20 mouse cellular contexts compared by ENCODE assay signal in the genomic region with DNA sequence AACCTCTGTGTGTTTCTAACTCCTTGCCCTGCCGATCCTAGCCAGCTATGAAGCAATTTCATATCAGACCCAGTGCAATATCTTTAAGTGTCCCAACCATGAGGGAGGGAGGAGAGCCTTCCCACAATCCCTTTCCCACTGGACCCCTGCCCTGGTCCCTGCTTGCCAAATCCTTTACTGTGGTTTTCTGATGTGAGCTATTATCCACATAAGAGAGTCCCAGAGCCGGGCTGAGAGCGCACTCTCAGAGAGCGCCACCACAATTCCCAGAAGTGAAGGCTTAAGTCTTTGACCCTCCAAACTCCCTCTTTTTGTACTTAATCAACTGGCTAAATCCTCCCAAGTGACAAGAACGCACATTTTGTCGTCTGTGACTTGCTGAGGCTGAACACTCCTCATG.
DNase-seq lines count a peak whose midpoint lies in the region; ATAC-seq and TF ChIP-seq lines count a peak whose summit lies in the region.
"Had no signal": no experiment of that assay in that cellular context is flagged by ENCODE, and none has a peak within 500 bp of the region (broad histone marks: within the 10 kb centered on the region; RNA-seq: fewer than 3 reads in every experiment).

No protein-coding gene starts in this region.

- no peaks in the 10 kb centered on the region for H3K4me1 ChIP-seq in heart, adult 2 months (ENCODE audit: control insufficient read depth, insufficient read depth, low read length)
- H3K4me1 ChIP-seq in lung, embryonic 14.5 days (ENCODE audit: insufficient read depth): no peaks in the 10 kb centered on the region
- H3K4me1 ChIP-seq in midbrain, embryonic 14.5 days (ENCODE audit: control insufficient read depth, insufficient read depth, low read length): no peaks in the 10 kb centered on the region
- H3K4me1 ChIP-seq: embryonic facial prominence, embryonic 15.5 days; hindbrain, embryonic 12.5 days; limb, embryonic 15.5 days; liver, embryonic 15.5 days; megakaryocyte, embryonic 14.5 days had no signal

- no peak for TF ChIP-seq CTCF in heart, adult 2 months (IDR thresholded peaks at IDR 0.05)
- no peak for TF ChIP-seq CTCF in lung, embryonic 14.5 days (IDR thresholded peaks at IDR 0.05; ENCODE audit: low read depth)

- H3K9ac ChIP-seq in heart, adult 2 months (ENCODE audit: low read depth, low read length): no peak overlapping the region
- no peak overlapping the region for H3K9ac ChIP-seq in lung, embryonic 14.5 days
- H3K9ac ChIP-seq in midbrain, embryonic 14.5 days (replicated peaks; ENCODE audit: low read length): no peak overlapping the region
- H3K9ac ChIP-seq: embryonic facial prominence, embryonic 15.5 days; hindbrain, embryonic 12.5 days; limb, embryonic 15.5 days; liver, embryonic 15.5 days had no signal

- H3K36me3 ChIP-seq in heart, adult 2 months (ENCODE audit: control insufficient read depth, insufficient read depth, low read length): no peaks in the 10 kb centered on the region
- H3K36me3 ChIP-seq in lung, embryonic 14.5 days (ENCODE audit: insufficient read depth): no peaks in the 10 kb centered on the region
- H3K36me3 ChIP-seq in midbrain, embryonic 14.5 days (ENCODE audit: control insufficient read depth, insufficient read depth, low read length): no peaks in the 10 kb centered on the region
- H3K36me3 ChIP-seq: embryonic facial prominence, embryonic 15.5 days; G1E; hindbrain, embryonic 12.5 days; limb, embryonic 15.5 days; liver, embryonic 15.5 days had no signal

- WGBS in heart, adult 2 months: 70% methylated on average over 6 of the region's 6 CpGs
- 54% methylated on average over 6 of the region's 6 CpGs for WGBS in lung, embryonic 14.5 days
- WGBS in midbrain, embryonic 14.5 days: 37% methylated on average over 6 of the region's 6 CpGs

- TF ChIP-seq EP300 in heart, adult 2 months (IDR thresholded peaks at IDR 0.05; ENCODE audit: insufficient read depth, low read depth, low read length): no peak

- DNase-seq in adrenal gland, postnatal 14 days: peak; percentile 11
- no peak for DNase-seq in adrenal gland, adult 2 months
- DNase-seq in heart, adult 2 months: peak; percentile 16 to 32
- no peak for DNase-seq in heart, adult 8-10 months (ENCODE audit: low spot score)
- peak; percentile 26 for DNase-seq in lung, embryonic 14.5 days
- DNase-seq in lung, postnatal 14 days: no peak
- peak; percentile 10 to 23 for DNase-seq in heart, postnatal 36 days
- no peak for DNase-seq in midbrain, embryonic 14.5 days
- DNase-seq: cerebellum, adult 9-11 months; kidney, adult 18-20 months; thymus, postnatal 14 days had no signal

- intact Hi-C loops in heart, adult 2 months (cut with DNase I): no loop called here
- intact Hi-C loops in heart, postnatal 36 days (cut with DNase I): no loop called here

- no peak overlapping the region for H3K27ac ChIP-seq in heart, adult 2 months
- H3K27ac ChIP-seq in lung, embryonic 14.5 days (ENCODE audit: low read depth): no peak overlapping the region
- no peak overlapping the region for H3K27ac ChIP-seq in midbrain, embryonic 14.5 days (replicated peaks; ENCODE audit: low read depth, low read length)
- H3K27ac ChIP-seq: embryonic facial prominence, embryonic 15.5 days; hindbrain, embryonic 12.5 days; limb, embryonic 15.5 days; liver, embryonic 15.5 days had no signal

- H3K79me2 ChIP-seq in heart, adult 2 months (replicated peaks; ENCODE audit: control insufficient read depth, insufficient read depth, low read length): no peaks in the 10 kb centered on the region

- no peak for TF ChIP-seq POLR2A in heart, adult 2 months (IDR thresholded peaks at IDR 0.05; ENCODE audit: insufficient read depth, low read depth, low read length)

- ATAC-seq in lung, embryonic 14.5 days (ENCODE audit: insufficient read depth): no peak
- no peak for ATAC-seq in midbrain, embryonic 14.5 days (ENCODE audit: low FRiP score, low TSS enrichment)
- ATAC-seq: CD4-positive, CD25-positive, alpha-beta regulatory T cell, adult 4 months; forebrain, embryonic 16.5 days; midbrain, embryonic 16.5 days had no signal

- no peaks in the 10 kb centered on the region for H3K9me3 ChIP-seq in lung, embryonic 14.5 days (ENCODE audit: low read depth, low read length)
- no peaks in the 10 kb centered on the region for H3K9me3 ChIP-seq in midbrain, embryonic 14.5 days (ENCODE audit: control insufficient read depth, low read length)
- H3K9me3 ChIP-seq: embryonic facial prominence, embryonic 15.5 days; hindbrain, embryonic 12.5 days; limb, embryonic 15.5 days; liver, embryonic 15.5 days had no signal

- no peak overlapping the region for H3K4me2 ChIP-seq in lung, embryonic 14.5 days
- H3K4me2 ChIP-seq in midbrain, embryonic 14.5 days (ENCODE audit: low read length): no peak overlapping the region
- H3K4me2 ChIP-seq: embryonic facial prominence, embryonic 15.5 days; hindbrain, embryonic 12.5 days; limb, embryonic 15.5 days; liver, embryonic 15.5 days had no signal

- no peaks in the 10 kb centered on the region for H3K27me3 ChIP-seq in heart, adult 2 months (ENCODE audit: control insufficient read depth, insufficient read depth, low read length)
- H3K27me3 ChIP-seq in lung, embryonic 14.5 days (ENCODE audit: insufficient read depth, low read length): no peaks in the 10 kb centered on the region
- no peaks in the 10 kb centered on the region for H3K27me3 ChIP-seq in midbrain, embryonic 14.5 days (ENCODE audit: control insufficient read depth, insufficient read depth, low read length)
- H3K27me3 ChIP-seq: embryonic facial prominence, embryonic 15.5 days; hindbrain, embryonic 12.5 days; limb, embryonic 15.5 days; liver, embryonic 15.5 days; megakaryocyte, embryonic 14.5 days had no signal

- H3K4me3 ChIP-seq in heart, adult 2 months: no peak overlapping the region
- no peak overlapping the region for H3K4me3 ChIP-seq in lung, embryonic 14.5 days (ENCODE audit: low read depth, low read length)
- no peak overlapping the region for H3K4me3 ChIP-seq in midbrain, embryonic 14.5 days (replicated peaks; ENCODE audit: low read depth, low read length)
- H3K4me3 ChIP-seq: embryonic facial prominence, embryonic 15.5 days; hindbrain, embryonic 12.5 days; limb, embryonic 15.5 days; liver, embryonic 15.5 days; megakaryocyte, embryonic 14.5 days had no signal

Comparison
In these comparisons a context has a peak if more than half of its experiments do, and no peak if none do; other contexts are left out.
1. DNase-seq: peak in adrenal gland, postnatal 14 days (single experiment), heart, adult 2 months (2 of 2), lung, embryonic 14.5 days (single experiment) and heart, postnatal 36 days (2 of 2); none in adrenal gland, adult 2 months (single experiment), heart, adult 8-10 months (single experiment), lung, postnatal 14 days (single experiment) and midbrain, embryonic 14.5 days (single experiment).